Mouse (Mus musculus) bone marrow macrophage, adult 2 months (primary cell): ENCODE measurements around the gene Cd248.

Source experiments
- CTCF ChIP-seq: IDR thresholded peaks from 2 replicates; pipeline ENCODE4 v1.5.1; 2012; ENCODE audit warnings: low read depth, mild to moderate bottlenecking, low read length, moderate library complexity
- POLR2A ChIP-seq: IDR thresholded peaks from 2 replicates; pipeline ENCODE4 v1.6.1; 2012; ENCODE audit warnings: mild to moderate bottlenecking, low read depth, low read length, borderline replicate concordance

DNA sequence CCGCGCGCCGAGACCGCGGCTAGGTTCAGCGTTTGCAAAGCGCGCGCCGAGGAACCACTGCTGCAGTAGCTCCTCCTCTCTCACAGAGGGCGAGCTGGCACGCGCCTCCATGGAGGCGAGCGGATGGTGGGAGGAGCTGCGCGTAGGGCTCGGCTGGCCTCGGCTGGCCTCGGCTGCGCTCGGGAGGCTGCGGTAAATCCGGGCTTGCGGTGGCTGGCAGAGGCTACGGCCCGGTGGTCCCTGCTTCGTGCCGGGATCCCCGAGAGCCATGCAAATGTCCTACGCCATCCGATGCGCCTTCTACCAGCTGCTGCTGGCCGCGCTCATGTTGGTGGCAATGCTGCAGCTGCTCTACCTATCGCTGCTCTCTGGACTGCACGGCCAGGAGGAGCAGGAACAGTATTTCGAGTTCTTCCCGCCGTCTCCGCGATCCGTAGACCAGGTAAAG, 29.1 kb upstream of the Cd248 start, which contains the start of the genes B4gat1 and AC124502.3:
- TF ChIP-seq CTCF = no peak
- no peak for TF ChIP-seq POLR2A
